Mouse (Mus musculus): ENCODE measurements at regions not wholly inside any gene's neighbourhood (a gene's known extent, or its start where the extent isn't known, plus 50 kb on each side); places are given as distances from the start of the nearest gene placed in this dataset.

GRCm38 (mm10) chr13:55930637-55931036, 94.6 kb upstream of the Pitx1 start:
- TF ChIP-seq CTCF (IDR thresholded peaks at IDR 0.05; ENCODE audit: borderline replicate concordance, control insufficient read depth, extremely low read depth, insufficient read depth, low read length, poor library complexity) (no peak), POLR2A (IDR thresholded peaks at IDR 0.05; ENCODE audit: control insufficient read depth, extremely low read depth, insufficient read depth, low read length, poor library complexity) (no peak)
